Mouse (Mus musculus) gastrocnemius, adult 2 months (tissue): ENCODE data around the gene Ankrd13c. TPM values are rescaled to one million over a fixed set of nuclear protein-coding genes. Genes with fewer than 3 reads are reported as not detected.
"Not testable (repeated sequence)": the region's sequence is repeated elsewhere in the genome, so short reads cannot be mapped to it uniquely, and the experiment has no call there.

Experiments used
- DNase-seq: peaks from one replicate; pipeline ENCODE4 v3.0.0; 2022
- H3K27ac ChIP-seq: fragments of 200-600 bp; 2 replicates; pipeline ENCODE4 v1.8.1; 2022; ENCODE audit warnings: mild to moderate bottlenecking
- H3K4me3 ChIP-seq: fragments of 200-600 bp; 2 replicates; pipeline ENCODE4 v1.8.1; 2022; ENCODE audit warnings: mild to moderate bottlenecking, moderate library complexity
- CTCF ChIP-seq: fragments of 200-600 bp; IDR thresholded peaks from 2 replicates; pipeline ENCODE4 v1.8.1; 2022; ENCODE audit warnings: antibody characterized with exemption, mild to moderate bottlenecking, moderate library complexity
- intact Hi-C: fragments of 180-260 bp; cut with DNase I; formaldehyde crosslinking; loops from one replicate; pipeline ENCODE4 v1.15.1; 2025
- total RNA-seq, 2 experiments: library from RNA; stranded (reverse); gene quantifications; 2 replicates each; pipeline ENCODE4 v1.2.3; 2021

Gene Ankrd13c
- total RNA-seq, 2 experiments from 2014 or later = 25.4 to 30.0 TPM

DNA sequence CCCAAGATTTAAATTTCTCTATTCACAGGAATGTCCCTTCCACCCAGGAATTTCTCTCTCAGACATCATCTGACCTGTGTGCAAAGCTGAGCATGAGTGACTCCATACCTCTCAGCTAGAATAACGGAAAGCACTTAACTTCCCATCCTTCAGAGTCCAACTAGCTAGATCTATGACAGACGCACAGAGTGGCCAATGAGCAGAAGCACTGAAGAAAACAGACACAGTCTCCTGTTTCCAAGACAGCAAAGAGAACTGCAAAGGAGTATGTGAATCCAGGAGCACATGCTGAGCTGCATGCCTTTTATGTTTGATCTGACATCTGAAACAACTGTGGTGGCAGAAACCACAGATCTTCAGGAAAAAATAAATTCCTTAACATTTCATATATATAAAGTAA, 20.3 kb upstream of the Ankrd13c start:
- H3K4me3 ChIP-seq = no peak overlapping the region
- no peak for DNase-seq
- intact Hi-C loops = no loop called here
- no peak overlapping the region for H3K27ac ChIP-seq
- TF ChIP-seq CTCF = no peak

DNA sequence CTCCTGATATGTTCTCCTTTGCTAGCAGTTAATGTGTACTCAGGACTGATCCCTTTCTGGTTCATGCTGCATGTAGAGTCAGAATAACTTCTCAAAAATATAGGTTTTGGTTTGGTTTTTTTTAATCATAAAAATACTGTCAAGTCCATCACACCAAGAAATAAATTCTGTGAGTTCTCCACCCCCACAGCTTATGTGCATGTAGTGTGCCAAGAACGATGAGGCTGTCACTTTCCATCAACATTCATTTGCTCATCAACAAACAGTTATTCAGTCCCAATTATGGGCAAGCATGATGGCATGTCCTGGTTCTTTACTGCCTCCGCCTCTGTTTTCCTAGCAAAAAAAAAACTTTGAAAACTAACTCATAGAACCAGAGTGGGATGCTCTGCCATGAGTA, 18.3 kb upstream of the Ankrd13c start:
- no peak overlapping the region for H3K4me3 ChIP-seq
- intact Hi-C loops = no loop called here
- H3K27ac ChIP-seq = no peak overlapping the region
- DNase-seq = no peak
- TF ChIP-seq CTCF = no peak

DNA sequence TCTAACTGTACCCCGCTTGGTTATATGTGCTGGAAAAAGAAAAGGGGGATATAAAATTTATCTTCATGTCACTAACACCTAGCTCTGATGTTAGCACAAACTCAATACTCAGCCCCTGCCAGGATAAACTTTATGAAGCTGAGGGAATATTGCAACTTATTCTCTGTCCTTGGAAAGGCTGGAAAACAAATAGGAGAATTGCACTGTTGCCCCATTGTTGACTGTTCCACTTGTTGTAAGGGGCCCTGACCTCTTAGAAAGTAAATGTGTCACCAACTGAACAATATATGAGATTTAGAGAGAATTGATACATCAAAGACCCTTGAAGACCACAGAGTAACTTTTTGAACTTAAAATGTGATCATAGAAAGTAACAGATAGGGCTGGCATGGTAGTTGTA, 17.6 kb upstream of the Ankrd13c start:
- intact Hi-C loops = no loop called here

GRCm38 (mm10) chr3:157931592-157931991, 15.4 kb upstream of the Ankrd13c start:
- DNase-seq = no peak
- no peak overlapping the region for H3K27ac ChIP-seq
- intact Hi-C loops = no loop called here
- H3K4me3 ChIP-seq = no peak overlapping the region
- TF ChIP-seq CTCF = peak; percentile 28; the same call in 1 of the 2 replicates

More for the DNA sequence above, 17.6 kb upstream of the Ankrd13c start:
- Histone ChIP-seq H3K4me3 (no peak overlapping the region), H3K27ac (no peak overlapping the region)
- DNase-seq = no peak
- no peak for TF ChIP-seq CTCF

DNA sequence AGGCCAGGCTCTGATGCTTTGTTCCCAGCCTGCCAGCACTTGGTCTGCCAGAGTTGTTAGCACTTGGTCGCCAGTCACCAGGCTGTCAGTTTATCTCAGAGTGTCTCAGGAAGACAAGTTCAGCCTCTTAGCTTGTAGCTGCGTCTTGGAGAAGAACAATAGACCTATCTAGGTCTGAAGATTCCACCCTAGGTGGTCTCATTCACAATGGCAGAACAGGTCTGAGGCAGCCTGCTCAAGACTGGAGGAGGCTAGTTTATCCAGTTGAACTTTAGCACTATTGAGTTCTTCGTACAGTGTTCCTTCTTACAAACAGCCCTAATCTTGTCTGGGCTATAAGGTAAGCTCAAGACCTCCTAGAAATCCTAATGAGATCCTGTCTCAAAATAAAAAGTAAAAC, 15.0 kb upstream of the Ankrd13c start:
- no peak for DNase-seq
- Histone ChIP-seq H3K27ac (no peak overlapping the region), H3K4me3 (no peak overlapping the region)
- no peak for TF ChIP-seq CTCF
- intact Hi-C loops = no loop called here

DNA sequence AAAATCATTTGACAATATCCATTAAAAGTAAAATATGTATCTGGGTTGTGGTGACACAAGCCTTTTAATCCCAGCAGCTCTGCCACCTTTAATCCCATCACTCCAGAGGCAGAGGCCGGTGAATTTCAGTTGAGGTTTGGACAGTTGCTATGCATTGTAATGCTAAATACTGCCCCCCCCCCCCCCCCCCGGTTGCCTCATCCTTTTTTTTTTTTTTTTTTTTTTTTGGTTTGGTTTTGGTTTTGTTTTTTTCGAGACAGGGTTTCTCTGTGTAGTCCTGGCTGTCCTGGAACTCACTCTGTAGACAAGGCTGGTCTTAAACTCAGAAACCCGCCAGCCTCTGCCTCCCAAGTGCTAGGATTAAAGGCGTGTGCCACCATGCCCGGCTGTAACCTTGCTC, 13.8 kb upstream of the Ankrd13c start:
- H3K27ac ChIP-seq, intact Hi-C loops, H3K4me3 ChIP-seq, DNase-seq: not testable (repeated sequence)

DNA sequence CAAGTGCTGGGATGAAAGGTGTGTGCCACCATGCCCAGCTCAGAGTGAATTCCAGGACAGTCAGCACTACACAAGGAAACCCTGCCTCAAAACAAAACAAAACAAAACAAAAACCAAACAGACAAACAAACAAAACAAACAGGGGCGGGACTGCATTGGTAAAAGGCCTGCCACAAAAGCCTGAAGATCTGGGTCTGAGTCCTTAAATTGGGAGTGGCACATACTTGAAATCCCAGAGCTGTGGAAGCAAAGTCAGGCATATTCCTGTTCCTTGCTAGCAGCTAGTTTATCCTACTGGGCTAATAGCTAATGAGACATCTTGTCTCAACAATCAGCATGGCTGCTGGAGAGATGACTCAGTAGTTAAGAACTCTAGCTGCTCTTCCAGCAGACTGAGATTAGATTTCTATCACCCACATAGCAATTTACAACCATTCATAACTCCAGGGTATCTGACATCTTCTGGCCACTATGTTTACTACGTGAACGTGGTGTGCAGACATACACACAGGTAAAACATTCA, 12.7 kb upstream of the Ankrd13c start:
- intact Hi-C loops = no loop called here
- Histone ChIP-seq H3K27ac (no peak overlapping the region), H3K4me3 (no peak overlapping the region)
- no peak for TF ChIP-seq CTCF
- no peak for DNase-seq

DNA sequence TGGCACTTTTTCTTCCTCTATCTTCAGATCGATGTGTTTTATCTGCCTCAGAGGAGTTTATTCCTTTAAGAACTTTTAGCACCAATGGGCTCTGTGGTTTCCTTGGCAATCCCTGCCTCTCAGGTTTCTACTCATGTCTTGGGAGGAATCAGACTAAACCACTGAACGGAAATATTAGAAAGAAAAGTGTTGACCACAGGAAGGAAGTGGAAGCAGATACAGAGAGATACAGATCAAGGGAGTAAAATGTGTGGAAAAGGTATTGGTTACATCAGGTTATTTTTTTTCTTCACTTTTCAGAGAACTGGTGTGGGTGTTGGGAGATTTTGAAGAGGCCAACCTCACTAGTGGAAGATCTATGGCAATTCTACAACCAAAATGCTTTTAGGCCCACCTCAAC, 8.5 kb upstream of the Ankrd13c start:
- intact Hi-C loops = no loop called here
- no peak overlapping the region for H3K4me3 ChIP-seq
- TF ChIP-seq CTCF = no peak
- DNase-seq = no peak
- H3K27ac ChIP-seq = no peak overlapping the region

GRCm38 (mm10) chr3:157947383-157948280, 593 bp downstream of the Ankrd13c start:
- peak overlapping the region; percentile 99 for H3K27ac ChIP-seq
- intact Hi-C loops = loop anchor here (1.0 kb wide), 1 partner anchor 89 kb away; the partner anchor contains the start of genes Lrrc40 and Srsf11
- DNase-seq = peak; percentile 54
- peak overlapping the region; percentile 98 for H3K4me3 ChIP-seq
- TF ChIP-seq CTCF = no peak

DNA sequence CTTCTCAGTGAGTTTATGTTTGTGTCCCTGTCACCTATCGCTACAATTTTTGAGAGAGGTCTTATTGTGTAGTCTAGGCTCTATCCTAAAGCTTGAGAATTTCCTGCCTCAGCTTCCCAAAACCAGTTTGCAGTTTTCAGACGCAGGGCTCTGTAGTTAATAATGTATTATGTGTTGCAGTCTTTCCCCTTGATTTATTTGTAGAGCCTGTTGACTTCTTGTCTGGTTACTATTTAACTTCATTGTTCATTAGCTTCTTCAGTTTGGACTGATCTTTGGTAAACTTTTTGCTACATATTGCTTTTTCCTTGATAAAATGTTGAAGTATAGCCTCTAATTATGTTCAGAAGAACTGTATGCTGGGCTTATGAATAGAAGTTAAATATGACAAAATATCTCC, 5.7 kb downstream of the Ankrd13c start:
- no peak for TF ChIP-seq CTCF
- H3K27ac ChIP-seq = no peak overlapping the region
- no peak for DNase-seq
- no peak overlapping the region for H3K4me3 ChIP-seq
- intact Hi-C loops = no loop called here

DNA sequence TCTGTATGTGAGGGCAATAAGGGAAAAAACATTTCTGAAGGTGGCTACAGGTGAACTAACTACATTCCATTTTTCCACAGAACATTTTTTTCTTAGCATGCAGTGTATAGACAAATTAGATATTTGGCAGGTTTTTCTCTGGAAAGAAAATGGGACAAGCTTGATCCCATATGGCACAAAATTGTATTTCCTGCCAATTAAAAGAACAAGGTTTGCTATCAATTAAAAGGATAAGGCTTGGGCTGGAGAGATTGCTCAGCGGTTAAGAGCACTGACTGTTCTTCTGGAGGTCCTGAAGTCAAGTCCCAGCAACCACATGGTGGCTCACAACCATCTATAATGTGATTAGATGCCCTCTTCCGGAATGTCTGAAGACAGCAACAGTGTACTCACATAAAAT, 8.4 kb downstream of the Ankrd13c start:
- intact Hi-C loops = no loop called here
- TF ChIP-seq CTCF = no peak

GRCm38 (mm10) chr3:157956201-157956600, 9.2 kb downstream of the Ankrd13c start:
- no peak for DNase-seq
- no peak for TF ChIP-seq CTCF

More for the DNA sequence above, 8.4 kb downstream of the Ankrd13c start:
- Histone ChIP-seq H3K4me3 (no peak overlapping the region), H3K27ac (no peak overlapping the region)
- DNase-seq = no peak

DNA sequence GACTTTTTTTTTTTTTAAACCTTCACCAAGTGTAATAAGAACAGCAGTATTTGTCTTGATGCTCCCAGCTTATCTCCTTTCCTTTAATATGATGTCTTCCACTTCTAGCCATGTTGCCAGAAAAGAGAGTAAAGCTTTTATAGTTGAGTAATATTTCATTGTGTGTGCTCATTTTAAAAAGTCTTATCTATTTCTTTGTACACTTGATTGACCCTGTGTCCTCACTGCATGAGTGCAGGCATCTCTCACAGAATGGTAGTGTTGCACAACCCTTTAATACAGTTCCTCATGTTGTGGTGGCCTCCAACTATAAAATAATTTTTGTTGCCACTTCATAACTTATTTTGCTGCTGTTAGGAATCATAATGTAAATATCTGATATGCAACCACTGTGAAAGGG, 10.3 kb downstream of the Ankrd13c start:
- TF ChIP-seq CTCF = no peak
- no peak overlapping the region for H3K27ac ChIP-seq
- intact Hi-C loops = no loop called here

More at GRCm38 (mm10) chr3:157956201-157956600, 9.2 kb downstream of the Ankrd13c start:
- intact Hi-C loops = no loop called here
- no peak overlapping the region for H3K27ac ChIP-seq
- H3K4me3 ChIP-seq = no peak overlapping the region

More for the DNA sequence above, 10.3 kb downstream of the Ankrd13c start:
- no peak for DNase-seq
- no peak overlapping the region for H3K4me3 ChIP-seq
